Mouse (Mus musculus) CH12.LX (cell line): Measurements from ENCODE around the gene Fxyd2. TPM values are rescaled to one million over a fixed set of nuclear protein-coding genes. Genes with fewer than 3 reads are reported as not detected.

Experiments
- DNase-seq: peaks from one replicate; pipeline ENCODE4 v3.0.0-alpha.2; 2013; ENCODE audit errors: extremely low read depth
- H3K27ac ChIP-seq: 2 replicates; pipeline ENCODE4 v1.5.1; 2012; ENCODE audit warnings: low read depth, mild to moderate bottlenecking, control low read depth, moderate library complexity; ENCODE audit not compliant: insufficient read depth
- H3K27me3 ChIP-seq: replicated peaks from 2 replicates; pipeline ENCODE3; 2012; ENCODE audit warnings: inconsistent platforms
- H3K36me3 ChIP-seq, 2 experiments: replicated peaks in 1 of 2; 2 replicates each; pipeline versions ENCODE3 to v1.6.1; 2012; ENCODE audit warnings: inconsistent platforms in 1 of 2, low read length in 1 of 2, mild to moderate bottlenecking in 1 of 2, mixed read lengths in 1 of 2, moderate library complexity in 1 of 2; ENCODE audit not compliant: control insufficient read depth in 1 of 2, insufficient read depth in 1 of 2
- H3K4me1 ChIP-seq, 2 experiments: 2 replicates each; pipeline ENCODE4 v1.6.1; 2012; ENCODE audit warnings: inconsistent platforms in 1 of 2, moderate library complexity in 1 of 2; ENCODE audit not compliant: insufficient read depth in 2 of 2, control insufficient read depth in 1 of 2
- H3K4me2 ChIP-seq: 2 replicates; pipeline ENCODE4 v1.6.1; 2012; ENCODE audit warnings: low read depth, mild to moderate bottlenecking, control low read depth; ENCODE audit not compliant: poor library complexity, insufficient read depth, severe bottlenecking
- H3K4me3 ChIP-seq, 3 experiments: fragments of 150-350 bp in 1 of 3; sonication (generic) in 1 of 3; replicated peaks in 1 of 3; 2 replicates each; pipeline versions ENCODE3 to v1.5.1; 2011 to 2012; ENCODE audit warnings: low read depth in 2 of 3, low read length in 2 of 3, mild to moderate bottlenecking in 2 of 3, moderate library complexity in 2 of 3, control low read depth in 1 of 3, improper control_type of control experiment in 1 of 3, inconsistent platforms in 1 of 3, mixed read lengths in 1 of 3; ENCODE audit not compliant: poor library complexity in 1 of 3
- H3K79me2 ChIP-seq: replicated peaks from 2 replicates; pipeline ENCODE4 v1.6.1; 2012; ENCODE audit warnings: mild to moderate bottlenecking, moderate library complexity; ENCODE audit not compliant: control insufficient read depth, poor library complexity, insufficient read depth, severe bottlenecking; ENCODE audit errors: extremely low read depth
- H3K9ac ChIP-seq: 2 replicates; pipeline ENCODE4 v1.6.1; 2012; ENCODE audit warnings: low read depth, mild to moderate bottlenecking, control low read depth, moderate library complexity; ENCODE audit not compliant: insufficient read depth
- H3K9me3 ChIP-seq: replicated peaks from 2 replicates; pipeline ENCODE3; 2012; ENCODE audit warnings: low read length, inconsistent platforms, mixed read lengths
- BHLHE40 ChIP-seq: IDR thresholded peaks from 2 replicates; pipeline ENCODE4 v1.6.1; 2011; ENCODE audit warnings: mild to moderate bottlenecking, low read depth, low read length, improper control_type of control experiment
- CHD1 ChIP-seq: IDR thresholded peaks from 2 replicates; pipeline ENCODE4 v1.6.1; 2012; ENCODE audit warnings: low read depth, low read length, improper control_type of control experiment, inconsistent platforms
- CHD2 ChIP-seq: IDR thresholded peaks from 2 replicates; pipeline ENCODE4 v1.6.1; 2011; ENCODE audit warnings: low read length, improper control_type of control experiment
- CTCF ChIP-seq, 2 experiments: IDR thresholded peaks in 1 of 2; conservative IDR thresholded peaks in 1 of 2; 2 replicates each; pipeline ENCODE4 v1.5.1; 2011 to 2012; ENCODE audit warnings: low read depth in 2 of 2, low read length in 2 of 2, improper control_type of control experiment in 1 of 2, inconsistent platforms in 1 of 2, mild to moderate bottlenecking in 1 of 2, moderate library complexity in 1 of 2
- E2F4 ChIP-seq: IDR thresholded peaks from 2 replicates; pipeline ENCODE4 v1.6.1; 2011; ENCODE audit warnings: low read depth, low read length, improper control_type of control experiment; ENCODE audit not compliant: insufficient replicate concordance
- EP300 ChIP-seq: IDR thresholded peaks from 2 replicates; pipeline ENCODE4 v1.6.1; 2011; ENCODE audit warnings: low read length, improper control_type of control experiment
- ETS1 ChIP-seq: conservative IDR thresholded peaks from 2 replicates; pipeline ENCODE4 v1.6.1; 2012; ENCODE audit warnings: low read depth, mild to moderate bottlenecking, inconsistent platforms, low read length, improper control_type of control experiment, moderate library complexity
- GABPA ChIP-seq: IDR thresholded peaks from 2 replicates; pipeline ENCODE4 v1.6.1; 2012; ENCODE audit warnings: low read depth, low read length, improper control_type of control experiment, inconsistent platforms; ENCODE audit not compliant: insufficient replicate concordance
- HCFC1 ChIP-seq: IDR thresholded peaks from 2 replicates; pipeline ENCODE4 v1.6.1; 2012; ENCODE audit warnings: low read depth, mild to moderate bottlenecking, inconsistent platforms, low read length, improper control_type of control experiment
- IRF4 ChIP-seq: IDR thresholded peaks from 2 replicates; pipeline ENCODE4 v1.6.1; 2014; ENCODE audit warnings: low read depth, mild to moderate bottlenecking, inconsistent platforms, low read length, improper control_type of control experiment
- JUN ChIP-seq: IDR thresholded peaks from 2 replicates; pipeline ENCODE4 v1.6.1; 2011; ENCODE audit warnings: low read depth, mild to moderate bottlenecking, low read length, improper control_type of control experiment, moderate library complexity; ENCODE audit not compliant: insufficient read depth
- JUND ChIP-seq: conservative IDR thresholded peaks from 2 replicates; pipeline ENCODE4 v1.6.1; 2011; ENCODE audit warnings: low read depth, low read length, improper control_type of control experiment
- KAT2A ChIP-seq: IDR thresholded peaks from 2 replicates; pipeline ENCODE4 v1.6.1; 2012; ENCODE audit warnings: low read length, improper control_type of control experiment, inconsistent platforms; ENCODE audit not compliant: insufficient replicate concordance
- MAFK ChIP-seq: IDR thresholded peaks from 2 replicates; pipeline ENCODE4 v1.6.1; 2011; ENCODE audit warnings: low read length, improper control_type of control experiment; ENCODE audit not compliant: insufficient replicate concordance
- MAX ChIP-seq: IDR thresholded peaks from 2 replicates; pipeline ENCODE4 v1.6.1; 2011; ENCODE audit warnings: low read length, improper control_type of control experiment
- MAZ ChIP-seq: IDR thresholded peaks from 2 replicates; pipeline ENCODE4 v1.6.1; 2012; ENCODE audit warnings: low read depth, mild to moderate bottlenecking, inconsistent platforms, low read length, improper control_type of control experiment, moderate library complexity
- MEF2A ChIP-seq: IDR thresholded peaks from 2 replicates; pipeline ENCODE4 v1.6.1; 2014; ENCODE audit warnings: low read depth, mild to moderate bottlenecking, inconsistent platforms, low read length, improper control_type of control experiment, borderline replicate concordance
- MXI1 ChIP-seq: IDR thresholded peaks from 2 replicates; pipeline ENCODE4 v1.6.1; 2011; ENCODE audit warnings: mild to moderate bottlenecking, low read depth, low read length, improper control_type of control experiment
- MYC ChIP-seq: IDR thresholded peaks from 2 replicates; pipeline ENCODE4 v1.6.1; 2011; ENCODE audit warnings: low read depth, mild to moderate bottlenecking, improper control_type of control experiment, low read length
- NELFE ChIP-seq: IDR thresholded peaks from 2 replicates; pipeline ENCODE4 v1.6.1; 2011; ENCODE audit warnings: low read depth, low read length, improper control_type of control experiment
- POLR2AphosphoS2 ChIP-seq: IDR thresholded peaks from 2 replicates; pipeline ENCODE4 v1.6.1; 2011; ENCODE audit warnings: low read depth, low read length, improper control_type of control experiment
- RAD21 ChIP-seq: IDR thresholded peaks from 2 replicates; pipeline ENCODE4 v1.6.1; 2011; ENCODE audit warnings: low read depth, mild to moderate bottlenecking, low read length, improper control_type of control experiment, moderate library complexity
- RCOR1 ChIP-seq: conservative IDR thresholded peaks from 2 replicates; pipeline ENCODE4 v1.6.1; 2012; ENCODE audit warnings: low read depth, mild to moderate bottlenecking, inconsistent platforms, low read length, improper control_type of control experiment
- SIN3A ChIP-seq: IDR thresholded peaks from 2 replicates; pipeline ENCODE4 v1.6.1; 2012; ENCODE audit warnings: low read length, improper control_type of control experiment, inconsistent platforms
- SMC3 ChIP-seq: IDR thresholded peaks from 2 replicates; pipeline ENCODE4 v1.6.1; 2011; ENCODE audit warnings: low read depth, low read length, improper control_type of control experiment
- TBP ChIP-seq: conservative IDR thresholded peaks from 2 replicates; pipeline ENCODE4 v1.6.1; 2011; ENCODE audit warnings: low read depth, low read length, improper control_type of control experiment
- UBTF ChIP-seq: IDR thresholded peaks from 2 replicates; pipeline ENCODE4 v1.6.1; 2012; ENCODE audit warnings: low read depth, mild to moderate bottlenecking, inconsistent platforms, low read length, improper control_type of control experiment, moderate library complexity
- USF1 ChIP-seq: IDR thresholded peaks from 2 replicates; pipeline ENCODE4 v1.6.1; 2014; ENCODE audit warnings: low read depth, mild to moderate bottlenecking, inconsistent platforms, low read length, improper control_type of control experiment
- USF2 ChIP-seq: conservative IDR thresholded peaks from 2 replicates; pipeline ENCODE4 v1.6.1; 2011; ENCODE audit warnings: low read depth, low read length, improper control_type of control experiment
- ZKSCAN1 ChIP-seq: IDR thresholded peaks from 2 replicates; pipeline ENCODE4 v1.6.1; 2012; ENCODE audit warnings: low read depth, inconsistent platforms, low read length, improper control_type of control experiment, borderline replicate concordance
- dilution Hi-C: fragments of 300-500 bp; cut with MboI; formaldehyde crosslinking; loops from 2 replicates; pipeline ENCODE4 v1.14.3; 2020; ENCODE audit warnings: low sequenced_read_pairs; ENCODE audit not compliant: extremely low pct_unique_long_range_greater_than_20kb, extremely low pct_ligation_motif_present
- in situ Hi-C: fragments of 300-500 bp; cut with MboI; formaldehyde crosslinking; loops from 3 replicates; pipeline ENCODE4 v1.14.3; 2019; ENCODE audit warnings: low sequenced_read_pairs, low pct_ligation_motif_present, low pct_unique_long_range_greater_than_20kb, mixed read lengths
- polyA plus RNA-seq: library from polyadenylated mRNA; unstranded; fragments of >175 nt; gene quantifications from 2 replicates; pipeline ENCODE4 v1.2.1, GENCODE M21; 2012; ENCODE audit warnings: low read depth; ENCODE audit not compliant: insufficient read length
- total RNA-seq, 2 experiments: library from RNA; depleted of rRNA; stranded (reverse); fragments of 300-350 nt in 1 of 2; fragments of >200 nt in 1 of 2; gene quantifications; 2 replicates each; pipeline ENCODE4 v1.2.3; 2012 to 2014

Gene Fxyd2
- total and polyA plus RNA-seq, 3 experiments = not detected

- TF ChIP-seq CHD1 (no peak), MXI1 (no peak), KAT2A (no peak), NELFE (no peak), TBP (no peak), JUN (no peak), IRF4 (no peak), MAFK (no peak), E2F4 (no peak), HCFC1 (no peak), GABPA (no peak), JUND (no peak), SIN3A (no peak), POLR2AphosphoS2 (no peak), RAD21 (no peak), EP300 (no peak), USF1 (no peak)
- Histone ChIP-seq H3K36me3 (no peaks in the 10 kb centered on the region), H3K79me2 (no peaks in the 10 kb centered on the region), H3K4me3 (no peak overlapping the region), H3K9me3 (no peaks in the 10 kb centered on the region), H3K4me2 (no peak overlapping the region), H3K9ac (no peak overlapping the region), H3K27me3 (peaks cover 16% of the 10 kb centered on the region), H3K27ac (no peak overlapping the region), H3K4me1 (peaks cover 0 to 6% of the 10 kb centered on the region in 2 experiments; a peak in 2 of 4 replicates)
- DNase-seq = no peak
- dilution Hi-C loops (no loop called here), in situ Hi-C loops (loop anchor here (5.0 to 25.0 kb wide), 2 partner anchors 164 to 374 kb away; partner anchors contain the start of gene Cd3e)
Observed at GRCm38 (mm10) chr9:45386698-45387097, 12.8 kb upstream of the Fxyd2 start.

DNA sequence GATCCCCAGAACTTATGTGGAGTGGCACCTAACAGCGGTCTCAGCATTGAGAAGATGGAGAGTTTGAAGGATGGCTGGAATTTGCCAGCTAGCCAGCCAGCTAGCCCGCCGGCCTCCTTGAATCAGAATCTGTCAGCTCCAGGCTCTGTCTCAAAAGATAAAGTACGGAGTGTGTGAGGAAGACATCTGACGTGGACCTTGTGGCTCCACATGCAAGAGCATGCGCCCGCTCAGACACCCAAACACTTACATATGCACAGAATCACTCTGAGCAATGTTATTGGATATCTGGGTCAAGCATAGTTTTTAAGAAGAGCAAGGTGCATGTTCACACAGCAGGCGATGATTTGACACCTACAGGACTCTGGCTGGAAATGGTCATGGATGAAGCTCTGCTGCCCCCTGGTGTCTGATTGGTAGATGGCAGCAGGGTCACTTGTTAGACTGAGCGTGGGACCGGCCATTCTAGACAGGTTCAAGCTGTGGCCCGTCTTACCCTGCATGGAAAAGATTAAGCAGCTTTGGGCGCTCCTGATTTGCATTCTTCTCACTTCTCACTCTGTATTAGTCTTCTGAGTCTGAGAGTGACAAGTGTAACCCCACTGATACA, 11.0 kb upstream of the Fxyd2 start:
- no peak overlapping the region for H3K27ac ChIP-seq
- peaks cover 0 to 6% of the 10 kb centered on the region in 2 experiments; a peak in 3 of 4 replicates for H3K4me1 ChIP-seq
- no peaks in the 10 kb centered on the region for H3K9me3 ChIP-seq
- H3K4me2 ChIP-seq = no peak overlapping the region
- H3K27me3 ChIP-seq = peaks cover 4% of the 10 kb centered on the region
- no peak overlapping the region for H3K4me3 ChIP-seq
- no peaks in the 10 kb centered on the region for H3K79me2 ChIP-seq
- in situ Hi-C loops = loop anchor here (5.0 to 25.0 kb wide), 2 partner anchors 166 to 376 kb away; partner anchors contain the start of gene Cd3e
- H3K36me3 ChIP-seq = no peaks in the 10 kb centered on the region
- peak; percentile 87 for DNase-seq
- dilution Hi-C loops = no loop called here
- no peak overlapping the region for H3K9ac ChIP-seq
- TF ChIP-seq HCFC1 = no peak; the same call in 1 of the 2 replicates
- TF ChIP-seq KAT2A = no peak
- no peak for TF ChIP-seq ZKSCAN1
- no peak for TF ChIP-seq TBP
- peak; percentile 95 to 98 for TF ChIP-seq CTCF (conservative IDR thresholded peaks at IDR 0.05 in 1 of 2, IDR thresholded peaks at IDR 0.05 in 1 of 2; ENCODE audit: low read depth in 2 of 2, low read length in 2 of 2)
- TF ChIP-seq POLR2AphosphoS2 = no peak
- 0 out of 2 replicates have a peak, but pooled peaks have one; percentile 12 for TF ChIP-seq BHLHE40
- TF ChIP-seq MEF2A = no peak
- TF ChIP-seq MAZ = no peak
- no peak for TF ChIP-seq UBTF
- no peak for TF ChIP-seq CHD2
- TF ChIP-seq NELFE = peak; percentile 59; the same call in 1 of the 2 replicates
- TF ChIP-seq USF2 = no peak
- TF ChIP-seq USF1 = no peak
- TF ChIP-seq RCOR1 = no peak
- no peak for TF ChIP-seq JUND
- TF ChIP-seq MYC = peak; percentile 47; the same call in 1 of the 2 replicates
- peak; percentile 99 for TF ChIP-seq RAD21
- TF ChIP-seq SMC3 = peak; percentile 100
- no peak for TF ChIP-seq MXI1
- TF ChIP-seq ETS1 = no peak
- no peak for TF ChIP-seq MAFK
- TF ChIP-seq MAX = peak; percentile 77
- TF ChIP-seq IRF4 = peak; percentile 42; the same call in 1 of the 2 replicates
